In genomic region chr6:97526092-97526491, GRCm38 (mm10) we compare ENCODE assay signal across 9 mouse cellular contexts.
DNase-seq lines count a peak whose midpoint lies in the region; ATAC-seq lines count a peak whose summit lies in the region.
"Had no signal": no experiment of that assay in that cellular context is flagged by ENCODE, and none has a peak within 500 bp of the region (broad histone marks: within the 10 kb centered on the region; RNA-seq: fewer than 3 reads in every experiment).

No protein-coding gene starts in this region.

- H3K4me2 ChIP-seq in heart, embryonic 15.5 days = no peak overlapping the region
- H3K4me2 ChIP-seq in lung, embryonic 15.5 days = no peak overlapping the region
- H3K4me2 ChIP-seq: limb, embryonic 15.5 days had no signal

- H3K9ac ChIP-seq in heart, embryonic 15.5 days = no peak overlapping the region
- H3K9ac ChIP-seq in lung, embryonic 15.5 days = no peak overlapping the region
- H3K9ac ChIP-seq: limb, embryonic 15.5 days had no signal

- H3K4me1 ChIP-seq in heart, embryonic 15.5 days (replicated peaks) = 0 out of 2 replicates have a peak, but pooled peaks cover 2% of the 10 kb centered on the region
- H3K4me1 ChIP-seq in lung, embryonic 15.5 days = peaks cover 16% of the 10 kb centered on the region
- H3K4me1 ChIP-seq: limb, embryonic 15.5 days had no signal

- H3K36me3 ChIP-seq in heart, embryonic 15.5 days = no peaks in the 10 kb centered on the region
- no peaks in the 10 kb centered on the region for H3K36me3 ChIP-seq in lung, embryonic 15.5 days
- H3K36me3 ChIP-seq: limb, embryonic 15.5 days had no signal

- 19% methylated on average over 8 of the region's 8 CpGs for WGBS in heart, embryonic 15.5 days
- WGBS in lung, embryonic 15.5 days = 13% methylated on average over 8 of the region's 8 CpGs

- DNase-seq in heart, adult 8-10 months (ENCODE audit: low spot score) = no peak
- DNase-seq in 3134 (ENCODE audit: extremely low read depth, insufficient read length, low spot score) (peak; percentile 22), R1 (ENCODE audit: low read depth, low spot score) (peak; percentile 49)
- peak; percentile 45 to 53 for DNase-seq in cerebellum, postnatal 36 days
- DNase-seq in heart, postnatal 36 days = peak; percentile 65 to 69
- peak; percentile 18 to 69 for DNase-seq in spleen, postnatal 4 days (ENCODE audit: low spot score in 2 of 2)

- no peaks in the 10 kb centered on the region for H3K9me3 ChIP-seq in heart, embryonic 15.5 days (replicated peaks)
- no peaks in the 10 kb centered on the region for H3K9me3 ChIP-seq in lung, embryonic 15.5 days
- H3K9me3 ChIP-seq: limb, embryonic 15.5 days had no signal

- peak; percentile 66; the same call in 1 of the 2 replicates for ATAC-seq in heart, embryonic 15.5 days (replicated peaks; ENCODE audit: insufficient number of reproducible peaks, insufficient read depth, low FRiP score, low read depth)
- ATAC-seq in lung, embryonic 15.5 days (ENCODE audit: borderline replicate concordance, extremely low read depth, low FRiP score, low TSS enrichment) = peak; percentile 83

- no peak overlapping the region for H3K4me3 ChIP-seq in heart, embryonic 15.5 days
- H3K4me3 ChIP-seq in lung, embryonic 15.5 days = no peak overlapping the region
- H3K4me3 ChIP-seq: limb, embryonic 15.5 days had no signal

- intact Hi-C loops in heart, postnatal 36 days (cut with DNase I) = loop anchor here (1.0 to 10.0 kb wide), 5 partner anchors 91 to 379 kb away; partner anchors contain the start of genes Eogt, Frmd4b and Tmf1

- no peak overlapping the region for H3K27ac ChIP-seq in heart, embryonic 15.5 days
- peak overlapping the region; percentile 79 for H3K27ac ChIP-seq in lung, embryonic 15.5 days
- H3K27ac ChIP-seq: limb, embryonic 15.5 days had no signal

- H3K27me3 ChIP-seq in heart, embryonic 15.5 days = peaks cover 32% of the 10 kb centered on the region
- H3K27me3 ChIP-seq in lung, embryonic 15.5 days = no peaks in the 10 kb centered on the region
